Mouse (Mus musculus): ENCODE data around the gene Gm3460.
"Not testable (repeated sequence)": the region's sequence is repeated elsewhere in the genome, so short reads cannot be mapped to it uniquely, and the experiment has no call there.

GRCm38 (mm10) chr14:6606436-6606835 is 15.8 kb downstream of the Gm3460 start:
- TF ChIP-seq POLR2A (IDR thresholded peaks at IDR 0.05; ENCODE audit: borderline replicate concordance, insufficient read depth, low read length); CTCF (IDR thresholded peaks at IDR 0.05; ENCODE audit: borderline replicate concordance, insufficient read depth, low read depth, low read length): not testable (repeated sequence)

Data from cerebellum, adult 2 months (tissue).